Mouse (Mus musculus) midbrain, embryonic 10.5 days (tissue): ENCODE measurements around the gene Dand5. TPM values are rescaled to one million over a fixed set of nuclear protein-coding genes. Genes with fewer than 3 reads are reported as not detected.
A peak's percentile ranks its signal among the peaks of the same experiment; 100 is the strongest.

ENCODE experiments used
- DNase-seq: peaks from one replicate; pipeline ENCODE4 v3.0.0-alpha.2; 2017; ENCODE audit warnings: low spot score
- H3K27ac ChIP-seq: fragments of 300-500 bp; sonication (generic); replicated peaks from 2 replicates; pipeline ENCODE4 v1.5.1; 2016; ENCODE audit warnings: mild to moderate bottlenecking
- H3K27me3 ChIP-seq: fragments of 300-500 bp; sonication (generic); 2 replicates; pipeline ENCODE4 v1.6.1; 2016; ENCODE audit warnings: low read depth, mild to moderate bottlenecking; ENCODE audit not compliant: poor library complexity, severe bottlenecking
- H3K36me3 ChIP-seq: fragments of 300-500 bp; sonication (generic); 2 replicates; pipeline ENCODE4 v1.6.1; 2016; ENCODE audit warnings: mild to moderate bottlenecking, moderate library complexity
- H3K4me1 ChIP-seq: fragments of 300-500 bp; sonication (generic); 2 replicates; pipeline ENCODE4 v1.6.1; 2016
- H3K4me3 ChIP-seq: fragments of 300-500 bp; sonication (generic); 2 replicates; pipeline ENCODE4 v1.5.1; 2016; ENCODE audit warnings: mild to moderate bottlenecking, moderate library complexity
- H3K9me3 ChIP-seq: fragments of 300-500 bp; sonication (generic); replicated peaks from 2 replicates; pipeline ENCODE4 v1.6.1; 2016; ENCODE audit warnings: mild to moderate bottlenecking
- WGBS: fragments of 180-500 bp; shearing (Covaris S2); methylation state at CpG from one replicate; pipeline ENCODE4 v1.1.7; 2016; 5-methylcytosine and 5-hydroxymethylcytosine counted together
- polyA plus RNA-seq: library from polyadenylated mRNA; unstranded; fragments of >200 nt; fragmentation: Nextera tagmentation; extraction: Ambion mirVana; gene quantifications from 2 replicates; pipeline ENCODE4 v1.2.1, GENCODE M21; 2016

Gene Dand5
- polyA plus RNA-seq, 1 experiment from 2014 or later: 2.9 TPM

GRCm38 (mm10) chr8:84809109-84809940 lies 13.3 kb downstream of the Dand5 start:
- DNase-seq: no peak
- no peak overlapping the region for H3K27ac ChIP-seq
- H3K36me3 ChIP-seq: no peaks in the 10 kb centered on the region
- peaks cover 99% of the 10 kb centered on the region for H3K27me3 ChIP-seq
- WGBS: 60% methylated on average over 12 of the region's 12 CpGs
- H3K4me1 ChIP-seq: peaks cover 32% of the 10 kb centered on the region
- no peak overlapping the region for H3K4me3 ChIP-seq
- H3K9me3 ChIP-seq: peaks cover 5% of the 10 kb centered on the region; the same call in 1 of the 2 replicates

GRCm38 (mm10) chr8:84806031-84806430 lies 16.6 kb downstream of the Dand5 start:
- no peak overlapping the region for H3K27ac ChIP-seq
- DNase-seq: no peak
- peaks cover 5% of the 10 kb centered on the region; the same call in 1 of the 2 replicates for H3K9me3 ChIP-seq
- H3K4me1 ChIP-seq: peaks cover 13% of the 10 kb centered on the region
- 94% methylated on average over 5 of the region's 5 CpGs for WGBS
- no peak overlapping the region for H3K4me3 ChIP-seq
- no peaks in the 10 kb centered on the region for H3K36me3 ChIP-seq
- H3K27me3 ChIP-seq: peaks cover 99% of the 10 kb centered on the region

GRCm38 (mm10) chr8:84799999-84800831 lies 22.4 kb downstream of the Dand5 start, which contains the start of gene Nfix:
TSS of gene Nfix (minus strand) at chr8:84800344.
- Histone ChIP-seq H3K4me3 (peak within 1 kb of the TSS; percentile 60), H3K4me1 (peaks cover 16% of the 10 kb centered on the region), H3K27ac (peak within 1 kb of the TSS; percentile 59; the same call in 1 of the 2 replicates), H3K9me3 (no peaks in the 10 kb centered on the region), H3K27me3 (peaks cover 98% of the 10 kb centered on the region), H3K36me3 (no peaks in the 10 kb centered on the region)
- DNase-seq: peak; percentile 48
- 16% methylated on average over 116 of the region's 125 CpGs for WGBS

- H3K27ac ChIP-seq: peak overlapping the region; percentile 59; the same call in 1 of the 2 replicates
- H3K27me3 ChIP-seq: peaks cover 98% of the 10 kb centered on the region
- H3K36me3 ChIP-seq: no peaks in the 10 kb centered on the region
These were observed 23.3 kb downstream of the Dand5 start for GRCm38 (mm10) chr8:84799136-84799931.

GRCm38 (mm10) chr8:84798446-84799135 lies 24.0 kb downstream of the Dand5 start:
- peaks cover 23% of the 10 kb centered on the region for H3K4me1 ChIP-seq
- no peak overlapping the region for H3K27ac ChIP-seq
- peaks cover 98% of the 10 kb centered on the region for H3K27me3 ChIP-seq
- DNase-seq: no peak
- H3K9me3 ChIP-seq: no peaks in the 10 kb centered on the region
- WGBS: 30% methylated on average over 10 of the region's 10 CpGs
- no peaks in the 10 kb centered on the region for H3K36me3 ChIP-seq
- H3K4me3 ChIP-seq: peak overlapping the region; percentile 60

More at GRCm38 (mm10) chr8:84799136-84799931, 23.3 kb downstream of the Dand5 start:
- peak; percentile 45 for DNase-seq
- Histone ChIP-seq H3K4me3 (peak overlapping the region; percentile 60), H3K9me3 (no peaks in the 10 kb centered on the region), H3K4me1 (peaks cover 16% of the 10 kb centered on the region)
- 2% methylated on average over 89 of the region's 108 CpGs for WGBS

- Histone ChIP-seq H3K27me3 (peaks cover 98% of the 10 kb centered on the region), H3K4me1 (peaks cover 24% of the 10 kb centered on the region), H3K9me3 (no peaks in the 10 kb centered on the region), H3K36me3 (no peaks in the 10 kb centered on the region), H3K27ac (no peak overlapping the region), H3K4me3 (no peak overlapping the region)
- no peak for DNase-seq
- WGBS: 72% methylated on average over 6 of the region's 6 CpGs
These were observed 24.7 kb downstream of the Dand5 start for GRCm38 (mm10) chr8:84797971-84798370.

GRCm38 (mm10) chr8:84797256-84797797 lies 25.3 kb downstream of the Dand5 start:
- no peak overlapping the region for H3K4me3 ChIP-seq
- DNase-seq: no peak
- WGBS: 70% methylated on average over 15 of the region's 15 CpGs
- H3K27ac ChIP-seq: no peak overlapping the region
- H3K9me3 ChIP-seq: no peaks in the 10 kb centered on the region
- peaks cover 24% of the 10 kb centered on the region for H3K4me1 ChIP-seq
- no peaks in the 10 kb centered on the region for H3K36me3 ChIP-seq
- peaks cover 98% of the 10 kb centered on the region for H3K27me3 ChIP-seq

GRCm38 (mm10) chr8:84794486-84794885 lies 28.1 kb downstream of the Dand5 start:
- peaks cover 100% of the 10 kb centered on the region for H3K27me3 ChIP-seq
- H3K9me3 ChIP-seq: no peaks in the 10 kb centered on the region
- no peaks in the 10 kb centered on the region for H3K36me3 ChIP-seq
- no peak overlapping the region for H3K27ac ChIP-seq
- H3K4me1 ChIP-seq: peaks cover 16% of the 10 kb centered on the region
- no peak overlapping the region for H3K4me3 ChIP-seq
- DNase-seq: no peak
- WGBS: 44% methylated on average over 7 of the region's 7 CpGs

- Histone ChIP-seq H3K27me3 (peaks cover 100% of the 10 kb centered on the region), H3K4me3 (no peak overlapping the region), H3K4me1 (peaks cover 10% of the 10 kb centered on the region), H3K27ac (no peak overlapping the region), H3K9me3 (no peaks in the 10 kb centered on the region), H3K36me3 (no peaks in the 10 kb centered on the region)
- no peak for DNase-seq
- WGBS: 56% methylated on average over 13 of the region's 13 CpGs
These were observed 28.7 kb downstream of the Dand5 start for GRCm38 (mm10) chr8:84793791-84794485.

GRCm38 (mm10) chr8:84793134-84793533 lies 29.5 kb downstream of the Dand5 start:
- DNase-seq: no peak
- no peak overlapping the region for H3K27ac ChIP-seq
- peaks cover 100% of the 10 kb centered on the region for H3K27me3 ChIP-seq
- no peaks in the 10 kb centered on the region for H3K9me3 ChIP-seq
- no peak overlapping the region for H3K4me3 ChIP-seq
- WGBS: 83% methylated on average over 9 of the region's 9 CpGs
- H3K4me1 ChIP-seq: peaks cover 8% of the 10 kb centered on the region
- H3K36me3 ChIP-seq: no peaks in the 10 kb centered on the region

- Histone ChIP-seq H3K4me3 (no peak overlapping the region), H3K9me3 (no peaks in the 10 kb centered on the region), H3K27ac (no peak overlapping the region), H3K4me1 (peaks cover 8% of the 10 kb centered on the region), H3K27me3 (peaks cover 100% of the 10 kb centered on the region), H3K36me3 (no peaks in the 10 kb centered on the region)
- no peak for DNase-seq
- WGBS: 72% methylated on average over 12 of the region's 12 CpGs
These were observed 30.1 kb downstream of the Dand5 start for GRCm38 (mm10) chr8:84792429-84792947.
